Mouse (Mus musculus) liver, postnatal 0 days (tissue): ENCODE measurements around the gene Uqcrh. TPM values are rescaled to one million over a fixed set of nuclear protein-coding genes. Genes with fewer than 3 reads are reported as not detected.

Experiments used
- ATAC-seq: fragments of 200-750 bp; cut with Nextera tagmentation; 2 replicates; pipeline ENCODE4 v1.8.0; 2017; ENCODE audit warnings: mild to moderate bottlenecking, moderate library complexity
- DNase-seq: peaks from one replicate; pipeline ENCODE4 v3.0.0-alpha.2; 2016
- H3K27ac ChIP-seq: fragments of 300-500 bp; sonication (generic); 2 replicates; pipeline ENCODE4 v1.5.1; 2014; ENCODE audit warnings: antibody characterized with exemption, moderate library complexity, mild to moderate bottlenecking, low read depth
- H3K27me3 ChIP-seq: fragments of 300-500 bp; sonication (generic); 2 replicates; pipeline ENCODE4 v1.6.1; 2014; ENCODE audit warnings: low read length, control low read depth, mixed read lengths; ENCODE audit not compliant: insufficient read depth
- H3K36me3 ChIP-seq: fragments of 300-500 bp; sonication (generic); replicated peaks from 2 replicates; pipeline ENCODE4 v1.6.1; 2014; ENCODE audit warnings: mild to moderate bottlenecking, control low read depth, low read length, moderate library complexity, mixed read lengths; ENCODE audit not compliant: insufficient read depth
- H3K4me1 ChIP-seq: fragments of 300-500 bp; sonication (generic); 2 replicates; pipeline ENCODE4 v1.6.1; 2014; ENCODE audit warnings: antibody characterized with exemption, mild to moderate bottlenecking, control low read depth; ENCODE audit not compliant: insufficient read depth
- H3K4me2 ChIP-seq: fragments of 300-500 bp; sonication (generic); 2 replicates; pipeline ENCODE4 v1.6.1; 2014; ENCODE audit warnings: low read depth, mild to moderate bottlenecking, low read length, moderate library complexity, mixed read lengths
- H3K4me3 ChIP-seq: fragments of 300-500 bp; sonication (generic); 2 replicates; pipeline ENCODE4 v1.5.1; 2014; ENCODE audit warnings: low read depth, low read length
- H3K9ac ChIP-seq: fragments of 300-500 bp; sonication (generic); replicated peaks from 2 replicates; pipeline ENCODE4 v1.6.1; 2014; ENCODE audit warnings: mild to moderate bottlenecking, moderate library complexity
- H3K9me3 ChIP-seq: fragments of 300-500 bp; sonication (generic); 2 replicates; pipeline ENCODE4 v1.6.1; 2016; ENCODE audit warnings: mild to moderate bottlenecking, control low read depth, low read length, mixed read lengths
- CTCF ChIP-seq: sonication (generic); IDR thresholded peaks from 2 replicates; pipeline ENCODE4 v1.5.1; 2016; ENCODE audit warnings: antibody characterized with exemption, low read depth
- EP300 ChIP-seq: IDR thresholded peaks from 2 replicates; pipeline ENCODE4 v1.6.1; 2016; ENCODE audit warnings: antibody characterized with exemption, low read depth, mild to moderate bottlenecking
- WGBS: fragments of 180-500 bp; shearing (Covaris S2); extraction: QIAGEN DNeasy Blood & Tissue Kit; methylation state at CpG from one replicate; pipeline ENCODE4 v1.1.7; 2014; ENCODE audit not compliant: insufficient replicate concordance; 5-methylcytosine and 5-hydroxymethylcytosine counted together
- polyA plus RNA-seq: library from polyadenylated mRNA; unstranded; fragments of >200 nt; fragmentation: Nextera tagmentation; extraction: Ambion mirVana; gene quantifications from 2 replicates; pipeline ENCODE4 v1.2.1, GENCODE M21; 2015

The Uqcrh gene
- 563 and 605 TPM in 2 replicates for polyA plus RNA-seq

- ATAC-seq (peak; percentile 92), DNase-seq (peak; percentile 96)
- peaks cover 6% of the 10 kb centered on the region for H3K36me3 ChIP-seq
- H3K27ac ChIP-seq: peak within 1 kb of the TSS; percentile 99
- WGBS: under 1% methylated on average over 55 of the region's 55 CpGs
- H3K4me3 ChIP-seq: peak within 1 kb of the TSS; percentile 66
- peak within 1 kb of the TSS; percentile 80 for H3K4me2 ChIP-seq
- H3K9ac ChIP-seq: peak within 1 kb of the TSS; percentile 96
- peaks cover 20% of the 10 kb centered on the region for H3K4me1 ChIP-seq
- H3K27me3 ChIP-seq: no peaks in the 10 kb centered on the region
- H3K9me3 ChIP-seq: no peaks in the 10 kb centered on the region
- TF ChIP-seq CTCF (peak; percentile 29), EP300 (peak; percentile 86)
Measured at GRCm38 (mm10) chr4:116074861-116075620, at the start of gene Uqcrh, which contains the start of gene Lrrc41. Gene Uqcrh, minus strand, starts transcription at chr4:116075071. Gene Lrrc41, plus strand, starts transcription at chr4:116075269.

GRCm38 (mm10) chr4:116123602-116124519, 49.0 kb upstream of the Uqcrh start, which contains the start of the genes Rad54l and Pomgnt1:
Gene Rad54l, minus strand, starts transcription at chr4:116123690.
Gene Pomgnt1, plus strand, starts transcription at chr4:116123840.
- H3K9me3 ChIP-seq: no peaks in the 10 kb centered on the region

GRCm38 (mm10) chr4:116122762-116123161, 47.9 kb upstream of the Uqcrh start:
- peak overlapping the region; percentile 80 for H3K4me3 ChIP-seq
- DNase-seq (no peak), ATAC-seq (no peak)
- TF ChIP-seq CTCF (no peak), EP300 (no peak)
- WGBS: 0% methylated on average over 1 of the region's 1 CpGs
- no peaks in the 10 kb centered on the region for H3K9me3 ChIP-seq
- H3K9ac ChIP-seq: peak overlapping the region; percentile 77
- no peaks in the 10 kb centered on the region for H3K27me3 ChIP-seq
- no peaks in the 10 kb centered on the region for H3K36me3 ChIP-seq
- H3K27ac ChIP-seq: no peak overlapping the region; the same call in 1 of the 2 replicates
- H3K4me1 ChIP-seq: peaks cover 23% of the 10 kb centered on the region; the same call in 1 of the 2 replicates
- H3K4me2 ChIP-seq: peak overlapping the region; percentile 80

More at GRCm38 (mm10) chr4:116123602-116124519, 49.0 kb upstream of the Uqcrh start, which contains the start of the genes Rad54l and Pomgnt1:
- no peaks in the 10 kb centered on the region for H3K27me3 ChIP-seq
- TF ChIP-seq EP300 (no peak), CTCF (peak; percentile 36)
- peak within 1 kb of the TSS; percentile 80 for H3K4me3 ChIP-seq
- peak within 1 kb of the TSS; percentile 77 for H3K9ac ChIP-seq
- H3K36me3 ChIP-seq: no peaks in the 10 kb centered on the region
- peak within 1 kb of the TSS; percentile 71 for H3K27ac ChIP-seq
- peaks cover 23% of the 10 kb centered on the region; the same call in 1 of the 2 replicates for H3K4me1 ChIP-seq
- DNase-seq: peak; percentile 87
- ATAC-seq: peak; percentile 98
- WGBS: 5% methylated on average over 24 of the region's 24 CpGs
- H3K4me2 ChIP-seq: peak within 1 kb of the TSS; percentile 80

GRCm38 (mm10) chr4:116111486-116111885, 36.6 kb upstream of the Uqcrh start:
- peaks cover 7% of the 10 kb centered on the region; the same call in 1 of the 2 replicates for H3K36me3 ChIP-seq
- 93% methylated on average over 2 of the region's 2 CpGs for WGBS
- ATAC-seq (no peak), DNase-seq (no peak)
- H3K4me1 ChIP-seq: no peaks in the 10 kb centered on the region
- no peak overlapping the region for H3K4me2 ChIP-seq
- H3K9ac ChIP-seq: no peak overlapping the region
- H3K27ac ChIP-seq: no peak overlapping the region
- no peaks in the 10 kb centered on the region for H3K9me3 ChIP-seq
- H3K4me3 ChIP-seq: no peak overlapping the region
- no peak for TF ChIP-seq EP300
- TF ChIP-seq CTCF: no peak
- H3K27me3 ChIP-seq: no peaks in the 10 kb centered on the region

GRCm38 (mm10) chr4:116110695-116111094, 35.8 kb upstream of the Uqcrh start:
- TF ChIP-seq EP300: no peak
- no peak for TF ChIP-seq CTCF
- DNase-seq (no peak), ATAC-seq (no peak)
- Histone ChIP-seq H3K27me3 (no peaks in the 10 kb centered on the region), H3K4me3 (no peak overlapping the region), H3K4me1 (no peaks in the 10 kb centered on the region), H3K36me3 (peaks cover 9% of the 10 kb centered on the region; the same call in 1 of the 2 replicates), H3K27ac (no peak overlapping the region), H3K9ac (no peak overlapping the region), H3K4me2 (no peak overlapping the region), H3K9me3 (no peaks in the 10 kb centered on the region)
- 81% methylated on average over 6 of the region's 6 CpGs for WGBS
